Mouse (Mus musculus): Measurements from ENCODE around the gene Tmem86a. TPM values are rescaled to one million over a fixed set of nuclear protein-coding genes. Genes with fewer than 3 reads are reported as not detected.
A peak's percentile ranks its signal among the peaks of the same experiment; 100 is the strongest.

Gene Tmem86a
- 18.3 and 22.9 TPM in 2 replicates for polyA plus RNA-seq (2014; fragmentation: Nextera tagmentation; extraction: Ambion mirVana)

DNA sequence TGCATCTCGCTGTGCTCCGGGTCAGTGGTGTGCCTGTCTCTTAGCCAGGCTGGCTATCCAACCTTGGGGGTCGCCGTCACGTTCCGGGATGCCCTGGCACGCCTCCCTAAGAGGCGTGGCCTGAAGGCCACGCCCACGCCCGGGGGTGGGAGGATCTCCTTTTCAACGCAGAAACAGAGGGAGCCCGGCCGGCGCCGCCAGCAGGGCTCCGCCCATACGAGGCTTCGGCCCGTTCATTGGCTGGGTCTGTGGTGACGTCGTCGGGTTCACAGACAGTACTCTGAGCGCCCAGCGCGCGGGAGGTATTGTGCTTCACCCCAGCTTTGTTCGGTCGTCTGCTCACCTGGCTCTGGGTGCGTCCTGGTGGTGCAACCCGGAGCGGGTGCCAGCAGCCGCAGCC is at the start of gene Tmem86a:
Tmem86a (plus strand) TSS at position 236 of the 400 bp plus-strand sequence.
- Histone ChIP-seq H3K9ac (ENCODE audit: low read depth, low read length) (peak within 1 kb of the TSS; percentile 84), H3K36me3 (ENCODE audit: control insufficient read depth, insufficient read depth, low read length) (peaks cover 10% of the 10 kb centered on the region), H3K4me2 (replicated peaks; ENCODE audit: low read depth, low read length) (peak within 1 kb of the TSS; percentile 65), H3K4me3 (ENCODE audit: low read length) (peak within 1 kb of the TSS; percentile 61), H3K27ac (ENCODE audit: low read depth, low read length) (peak within 1 kb of the TSS; percentile 96), H3K9me3 (ENCODE audit: control insufficient read depth, low read length) (no peaks in the 10 kb centered on the region), H3K27me3 (ENCODE audit: control insufficient read depth, insufficient read depth, low read length) (no peaks in the 10 kb centered on the region), H3K4me1 (ENCODE audit: control insufficient read depth, insufficient read depth, low read length) (peaks cover 17% of the 10 kb centered on the region; the same call in 1 of the 2 replicates)
- WGBS = under 1% methylated on average over 32 of the region's 33 CpGs
- peak; percentile 99 for ATAC-seq (ENCODE audit: low FRiP score, low TSS enrichment)

DNA sequence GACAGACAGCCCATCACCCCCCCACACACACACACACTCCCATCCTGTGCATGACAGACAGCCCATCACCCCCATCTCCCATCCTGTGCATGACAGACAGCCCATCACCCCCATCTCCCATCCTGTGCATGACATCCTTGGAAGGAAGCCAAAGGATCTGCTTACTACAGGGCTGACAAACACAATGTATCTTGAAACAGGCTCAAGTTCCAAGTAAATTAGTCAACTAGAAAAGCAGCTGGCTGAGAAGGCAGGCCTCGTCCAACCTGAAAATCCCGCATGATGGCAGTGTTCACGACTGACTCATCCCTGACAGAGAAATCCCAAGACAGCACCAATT is 49.8 kb upstream of the Tmem86a start:
- no peaks in the 10 kb centered on the region for H3K27me3 ChIP-seq (ENCODE audit: control insufficient read depth, insufficient read depth, low read length)
- 0 out of 2 replicates have a peak, but pooled peaks cover 12% of the 10 kb centered on the region for H3K4me1 ChIP-seq (ENCODE audit: control insufficient read depth, insufficient read depth, low read length)
- H3K4me2 ChIP-seq (replicated peaks; ENCODE audit: low read depth, low read length) = no peak overlapping the region
- H3K9me3 ChIP-seq (ENCODE audit: control insufficient read depth, low read length) = no peaks in the 10 kb centered on the region
- H3K27ac ChIP-seq (ENCODE audit: low read depth, low read length) = no peak overlapping the region
- WGBS = 42% methylated on average over 3 of the region's 3 CpGs
- peaks cover 31% of the 10 kb centered on the region for H3K36me3 ChIP-seq (ENCODE audit: control insufficient read depth, insufficient read depth, low read length)
- H3K4me3 ChIP-seq (ENCODE audit: low read length) = no peak overlapping the region
- peak; percentile 60; the same call in 1 of the 2 replicates for ATAC-seq (ENCODE audit: low FRiP score, low TSS enrichment)
- H3K9ac ChIP-seq (ENCODE audit: low read depth, low read length) = no peak overlapping the region

DNA sequence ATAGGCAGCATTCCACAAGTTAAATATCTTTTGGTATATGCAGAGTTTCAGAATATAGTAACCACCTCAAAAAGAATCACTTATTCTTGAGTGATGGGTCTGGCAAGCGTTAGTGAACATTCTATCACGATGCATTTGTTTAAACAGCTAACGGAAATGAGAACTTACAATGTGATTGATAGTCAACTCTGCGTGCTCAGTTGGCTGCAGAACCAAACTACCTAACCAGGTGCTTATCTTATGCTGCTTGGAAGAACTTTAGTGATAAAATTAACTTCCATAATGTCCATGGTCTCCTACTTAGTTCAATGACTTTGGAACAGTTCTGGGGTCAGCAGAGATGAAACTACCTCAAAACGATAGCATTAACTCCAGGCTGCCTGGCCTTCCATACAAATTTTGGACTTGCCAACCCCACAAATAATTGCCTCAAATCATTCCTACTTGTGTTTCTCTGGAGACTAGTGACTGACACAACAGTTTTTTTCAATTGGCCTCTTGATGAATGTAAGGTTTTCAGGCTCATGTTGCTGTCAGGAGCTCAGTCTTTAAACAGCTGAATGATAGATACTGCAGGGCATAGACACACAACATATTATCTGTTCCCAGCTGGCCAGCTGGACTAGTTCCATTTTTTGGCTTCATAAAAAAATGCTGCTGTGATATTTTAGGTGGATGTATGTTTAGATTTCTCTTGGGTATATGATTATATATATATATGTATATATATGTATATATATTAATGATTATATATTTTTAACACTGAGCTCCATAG is 49.1 kb upstream of the Tmem86a start:
- Histone ChIP-seq H3K27ac (ENCODE audit: low read depth, low read length) (no peak overlapping the region), H3K27me3 (ENCODE audit: control insufficient read depth, insufficient read depth, low read length) (no peaks in the 10 kb centered on the region), H3K4me2 (replicated peaks; ENCODE audit: low read depth, low read length) (no peak overlapping the region), H3K4me3 (ENCODE audit: low read length) (no peak overlapping the region), H3K9me3 (ENCODE audit: control insufficient read depth, low read length) (no peaks in the 10 kb centered on the region), H3K36me3 (ENCODE audit: control insufficient read depth, insufficient read depth, low read length) (peaks cover 26% of the 10 kb centered on the region), H3K4me1 (ENCODE audit: control insufficient read depth, insufficient read depth, low read length) (0 out of 2 replicates have a peak, but pooled peaks cover 12% of the 10 kb centered on the region), H3K9ac (ENCODE audit: low read depth, low read length) (no peak overlapping the region)
- 82% methylated on average over 5 of the region's 5 CpGs for WGBS
- no peak for ATAC-seq (ENCODE audit: low FRiP score, low TSS enrichment)

DNA sequence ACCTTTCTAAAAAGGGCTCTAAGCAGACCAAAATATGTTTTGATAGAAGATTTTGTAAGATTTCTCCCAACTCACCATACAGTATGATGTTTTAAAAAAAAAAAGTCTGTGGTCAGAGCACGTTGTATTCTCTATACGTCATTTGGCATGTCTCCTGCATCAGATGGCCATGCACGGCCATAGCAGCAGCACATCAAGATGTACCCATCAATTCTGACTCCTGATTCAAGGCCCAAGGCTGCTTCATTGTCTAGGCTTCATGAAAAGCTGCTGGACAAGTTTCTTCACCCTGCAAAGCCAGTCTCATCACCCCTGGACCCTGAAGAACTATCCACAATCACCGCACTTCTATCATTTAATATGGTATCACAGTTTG is 48.5 kb upstream of the Tmem86a start:
- Histone ChIP-seq H3K4me2 (replicated peaks; ENCODE audit: low read depth, low read length) (no peak overlapping the region), H3K9me3 (ENCODE audit: control insufficient read depth, low read length) (no peaks in the 10 kb centered on the region), H3K9ac (ENCODE audit: low read depth, low read length) (no peak overlapping the region), H3K27ac (ENCODE audit: low read depth, low read length) (no peak overlapping the region), H3K4me1 (ENCODE audit: control insufficient read depth, insufficient read depth, low read length) (peaks cover 17% of the 10 kb centered on the region; the same call in 1 of the 2 replicates), H3K27me3 (ENCODE audit: control insufficient read depth, insufficient read depth, low read length) (no peaks in the 10 kb centered on the region), H3K4me3 (ENCODE audit: low read length) (no peak overlapping the region), H3K36me3 (ENCODE audit: control insufficient read depth, insufficient read depth, low read length) (peaks cover 24% of the 10 kb centered on the region)
- WGBS = 78% methylated on average over 4 of the region's 4 CpGs
- ATAC-seq (ENCODE audit: low FRiP score, low TSS enrichment) = no peak

DNA sequence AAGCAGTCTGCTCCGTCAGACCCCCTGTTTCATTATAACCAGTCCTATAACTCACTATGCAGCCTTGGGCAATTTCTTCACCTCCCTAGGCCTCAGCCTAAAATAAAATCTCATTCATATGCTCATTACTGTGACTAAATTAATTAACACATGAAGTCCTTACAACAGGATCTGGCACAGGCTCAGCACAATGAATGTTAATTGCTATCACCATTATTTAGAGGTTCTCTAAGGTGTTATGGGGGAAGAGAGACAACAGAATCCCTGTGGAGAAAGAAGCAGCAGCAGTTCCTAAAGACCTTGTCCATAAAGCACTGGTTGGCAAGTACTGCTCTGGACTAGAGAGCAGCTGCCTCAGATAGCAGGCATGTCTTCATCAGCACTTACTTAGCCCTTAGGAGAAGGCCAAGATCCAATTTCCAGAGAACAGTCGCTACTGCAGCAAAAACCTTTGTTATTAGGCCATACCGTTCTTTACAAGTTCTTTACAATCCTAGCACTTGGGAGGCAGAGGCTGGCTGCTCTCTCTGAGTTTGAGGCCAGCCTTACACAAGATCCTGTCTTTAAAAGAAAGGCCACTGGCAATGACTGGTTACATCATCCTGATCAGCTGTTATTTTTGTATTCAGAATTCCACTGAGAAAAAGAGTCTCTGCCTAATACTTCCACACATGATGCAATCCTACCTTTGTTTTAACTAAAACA is 46.8 kb upstream of the Tmem86a start:
- Histone ChIP-seq H3K4me1 (ENCODE audit: control insufficient read depth, insufficient read depth, low read length) (peaks cover 17% of the 10 kb centered on the region; the same call in 1 of the 2 replicates), H3K9ac (ENCODE audit: low read depth, low read length) (no peak overlapping the region), H3K36me3 (ENCODE audit: control insufficient read depth, insufficient read depth, low read length) (peaks cover 7% of the 10 kb centered on the region), H3K9me3 (ENCODE audit: control insufficient read depth, low read length) (no peaks in the 10 kb centered on the region), H3K4me2 (replicated peaks; ENCODE audit: low read depth, low read length) (no peak overlapping the region), H3K27ac (ENCODE audit: low read depth, low read length) (no peak overlapping the region), H3K27me3 (ENCODE audit: control insufficient read depth, insufficient read depth, low read length) (no peaks in the 10 kb centered on the region), H3K4me3 (ENCODE audit: low read length) (no peak overlapping the region)
- WGBS = 44% methylated on average over 3 of the region's 3 CpGs
- no peak for ATAC-seq (ENCODE audit: low FRiP score, low TSS enrichment)

DNA sequence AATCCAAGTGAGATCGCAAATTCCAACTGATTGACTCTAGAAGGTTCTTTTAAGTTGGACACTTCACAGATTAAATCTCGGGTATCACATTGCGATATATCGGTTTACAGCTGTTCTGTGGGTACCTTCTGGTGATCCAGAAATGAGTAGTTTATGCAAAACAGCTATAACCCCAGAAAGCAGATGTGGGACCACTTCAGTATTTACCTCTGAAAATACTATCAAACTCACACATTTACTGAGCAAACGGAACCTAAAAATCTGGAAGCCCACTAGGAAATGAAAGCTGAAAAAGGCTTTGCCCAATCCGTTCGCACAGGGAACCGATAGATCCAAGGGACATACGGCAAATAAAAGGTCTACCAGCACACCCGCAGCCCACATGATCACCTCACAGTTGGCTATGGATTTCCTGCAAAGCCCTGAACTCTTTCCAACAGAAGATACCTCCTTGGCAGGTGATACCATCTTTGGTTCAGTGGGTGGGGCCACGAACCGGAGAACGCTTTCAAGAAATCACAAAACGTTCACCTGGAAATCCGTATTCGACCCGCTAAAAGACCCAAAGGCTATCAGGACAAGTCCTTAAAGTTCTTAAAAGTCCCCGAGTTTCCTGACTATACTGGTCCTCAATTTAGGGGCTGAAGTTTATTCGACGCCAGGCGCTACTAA is 43.2 kb upstream of the Tmem86a start:
- no peak for ATAC-seq (ENCODE audit: low FRiP score, low TSS enrichment)
- Histone ChIP-seq H3K4me2 (replicated peaks; ENCODE audit: low read depth, low read length) (peak overlapping the region; percentile 81), H3K9me3 (ENCODE audit: control insufficient read depth, low read length) (no peaks in the 10 kb centered on the region), H3K27me3 (ENCODE audit: control insufficient read depth, insufficient read depth, low read length) (no peaks in the 10 kb centered on the region), H3K9ac (ENCODE audit: low read depth, low read length) (peak overlapping the region; percentile 83), H3K27ac (ENCODE audit: low read depth, low read length) (peak overlapping the region; percentile 90), H3K4me1 (ENCODE audit: control insufficient read depth, insufficient read depth, low read length) (peaks cover 7% of the 10 kb centered on the region; the same call in 1 of the 2 replicates), H3K4me3 (ENCODE audit: low read length) (peak overlapping the region; percentile 81), H3K36me3 (ENCODE audit: control insufficient read depth, insufficient read depth, low read length) (no peaks in the 10 kb centered on the region)
- 16% methylated on average over 21 of the region's 21 CpGs for WGBS

DNA sequence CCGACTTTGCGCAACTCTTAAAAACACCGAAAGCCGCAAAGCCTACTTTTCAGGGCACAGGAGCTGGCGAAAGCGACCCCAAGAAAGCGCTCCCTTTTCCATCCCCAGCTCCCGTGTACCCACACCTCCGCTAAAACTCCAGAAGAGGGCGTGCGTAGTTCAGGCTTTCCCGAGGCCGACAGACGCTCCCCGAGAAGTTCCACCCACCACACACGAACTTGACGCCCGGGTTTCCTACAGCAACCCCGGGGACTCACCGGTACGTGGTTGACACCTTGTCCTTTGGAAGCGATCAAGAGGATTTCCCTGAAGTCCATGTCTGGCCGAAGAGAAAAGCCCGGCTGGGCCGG is 42.6 kb upstream of the Tmem86a start:
- Histone ChIP-seq H3K27ac (ENCODE audit: low read depth, low read length) (peak overlapping the region; percentile 90), H3K4me3 (ENCODE audit: low read length) (peak overlapping the region; percentile 81), H3K9me3 (ENCODE audit: control insufficient read depth, low read length) (no peaks in the 10 kb centered on the region), H3K9ac (ENCODE audit: low read depth, low read length) (peak overlapping the region; percentile 83), H3K36me3 (ENCODE audit: control insufficient read depth, insufficient read depth, low read length) (no peaks in the 10 kb centered on the region), H3K4me1 (ENCODE audit: control insufficient read depth, insufficient read depth, low read length) (peaks cover 7% of the 10 kb centered on the region; the same call in 1 of the 2 replicates), H3K4me2 (replicated peaks; ENCODE audit: low read depth, low read length) (peak overlapping the region; percentile 81), H3K27me3 (ENCODE audit: control insufficient read depth, insufficient read depth, low read length) (no peaks in the 10 kb centered on the region)
- peak; percentile 50 for ATAC-seq (ENCODE audit: low FRiP score, low TSS enrichment)
- under 1% methylated on average over 25 of the region's 25 CpGs for WGBS

DNA sequence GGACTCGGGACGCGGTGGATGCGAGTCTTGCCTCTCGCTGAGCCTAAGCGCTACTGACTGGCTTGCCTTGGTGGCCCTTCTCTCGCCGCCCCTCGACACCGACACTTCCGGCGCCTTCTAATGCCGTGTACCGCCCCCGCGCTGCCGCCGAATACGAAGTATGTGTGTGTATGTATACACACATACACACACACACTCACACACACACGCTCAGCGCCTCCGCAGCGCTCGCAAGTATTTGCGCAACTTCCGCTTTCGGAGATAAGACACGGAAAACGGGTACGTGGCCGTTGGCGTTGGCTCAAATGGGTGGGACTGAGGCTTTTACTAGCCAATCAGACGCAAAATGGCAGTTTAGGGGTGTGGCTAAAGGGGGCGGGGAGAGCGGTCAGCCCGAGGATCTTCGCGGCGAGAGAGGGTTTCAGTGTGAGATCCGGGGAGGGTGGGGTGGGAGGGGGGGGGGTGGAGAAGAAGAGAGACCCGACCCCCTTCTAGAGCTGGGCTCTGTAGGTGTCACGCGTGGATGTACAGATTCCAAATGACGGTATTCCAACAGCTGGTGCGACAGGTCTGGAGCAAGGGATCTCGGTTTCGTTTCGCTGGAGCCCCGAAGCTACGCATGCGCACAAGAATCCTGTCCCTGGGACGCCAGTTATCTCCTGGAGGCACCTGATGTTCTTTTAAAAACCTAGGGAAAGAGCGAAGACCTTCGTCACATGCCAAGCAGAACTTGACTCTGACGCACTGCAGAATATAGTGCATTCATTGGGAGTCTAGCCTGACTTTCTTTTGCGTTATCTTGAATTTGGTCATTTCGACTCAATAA is 42.0 kb upstream of the Tmem86a start, which contains the start of gene Spty2d1:
Spty2d1 (minus strand) TSS at position 244 of the 826 bp plus-strand sequence.
- Histone ChIP-seq H3K4me1 (ENCODE audit: control insufficient read depth, insufficient read depth, low read length) (peaks cover 11% of the 10 kb centered on the region; the same call in 1 of the 2 replicates), H3K4me3 (ENCODE audit: low read length) (peak within 1 kb of the TSS; percentile 81), H3K9me3 (ENCODE audit: control insufficient read depth, low read length) (no peaks in the 10 kb centered on the region), H3K27me3 (ENCODE audit: control insufficient read depth, insufficient read depth, low read length) (no peaks in the 10 kb centered on the region), H3K4me2 (replicated peaks; ENCODE audit: low read depth, low read length) (peak within 1 kb of the TSS; percentile 84), H3K36me3 (ENCODE audit: control insufficient read depth, insufficient read depth, low read length) (no peaks in the 10 kb centered on the region), H3K27ac (ENCODE audit: low read depth, low read length) (peak within 1 kb of the TSS; percentile 90), H3K9ac (ENCODE audit: low read depth, low read length) (peak within 1 kb of the TSS; percentile 83)
- ATAC-seq (ENCODE audit: low FRiP score, low TSS enrichment) = peak; percentile 96
- 1% methylated on average over 57 of the region's 57 CpGs for WGBS

Measured in kidney, embryonic 14.5 days (tissue).